Mouse (Mus musculus): ENCODE data around the gene Clca3a1.

- TF ChIP-seq CEBPB (IDR thresholded peaks at IDR 0.05; ENCODE audit: insufficient read depth, poor library complexity, severe bottlenecking) (no peak), USF1 (IDR thresholded peaks at IDR 0.05; ENCODE audit: low read depth) (no peak), POLR2A (IDR thresholded peaks at IDR 0.05; ENCODE audit: insufficient read length, low read depth) (no peak), MYOD1 (IDR thresholded peaks at IDR 0.05; ENCODE audit: control insufficient read depth in 1 of 3, insufficient read length in 2 of 3, low read depth in 2 of 3) (no peak)
Observed at GRCm38 (mm10) chr3:144703959-144704358, 56.8 kb downstream of the Clca3a1 start.

All from myocyte (in vitro differentiated cells).